Mouse (Mus musculus) neural tube, embryonic 10.5 days (tissue): ENCODE results near the gene Rasgrf2.

Experiments used
- DNase-seq: peaks from one replicate; pipeline ENCODE4 v3.0.0-alpha.2; 2017; ENCODE audit warnings: low spot score; ENCODE audit errors: extremely low spot score

Gene Rasgrf2

DNA sequence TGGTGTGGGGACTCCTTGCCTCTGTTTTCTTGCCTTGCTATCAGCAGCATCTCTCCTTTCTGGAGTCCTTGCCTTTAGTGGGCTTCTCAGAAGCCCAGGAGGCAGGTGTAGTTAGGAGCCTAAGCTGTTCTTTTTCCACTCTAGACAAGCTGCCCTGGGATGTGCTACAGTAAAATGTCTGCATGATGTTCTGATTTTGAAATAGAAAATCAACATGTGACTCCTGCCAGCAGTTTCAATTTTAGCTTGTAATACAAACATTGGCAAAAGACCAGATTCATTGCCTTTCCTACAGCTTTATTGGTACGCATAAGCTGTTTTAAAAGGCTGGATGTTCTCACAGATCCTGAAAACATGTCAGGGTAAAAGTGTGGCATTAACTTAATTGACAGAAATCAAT, 176.3 kb downstream of the Rasgrf2 start:
- no peak for DNase-seq

- DNase-seq: no peak
Measured at GRCm38 (mm10) chr13:91940113-91940512, 191.3 kb downstream of the Rasgrf2 start.

- no peak for DNase-seq
Measured at GRCm38 (mm10) chr13:91938826-91939225, 192.6 kb downstream of the Rasgrf2 start.

DNA sequence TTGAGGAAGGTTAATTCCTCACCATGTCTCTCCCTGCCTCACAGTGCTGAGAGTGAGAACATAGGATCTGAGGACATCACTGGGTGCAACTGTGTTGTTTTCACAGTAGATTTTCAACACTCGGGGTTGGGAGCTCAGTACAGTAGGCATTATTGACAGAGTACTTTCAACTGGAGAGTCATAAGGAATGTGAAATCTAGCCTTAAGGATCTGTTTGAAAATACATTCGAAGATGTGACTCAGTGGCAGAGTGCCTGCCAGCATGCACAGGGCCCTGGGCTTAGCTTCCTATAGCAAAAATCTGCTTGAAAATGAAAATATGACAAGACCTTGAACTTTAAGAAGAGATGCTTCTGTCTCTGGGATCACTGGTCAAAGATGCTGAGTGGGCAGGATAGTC, 194.2 kb downstream of the Rasgrf2 start:
- DNase-seq: no peak

DNA sequence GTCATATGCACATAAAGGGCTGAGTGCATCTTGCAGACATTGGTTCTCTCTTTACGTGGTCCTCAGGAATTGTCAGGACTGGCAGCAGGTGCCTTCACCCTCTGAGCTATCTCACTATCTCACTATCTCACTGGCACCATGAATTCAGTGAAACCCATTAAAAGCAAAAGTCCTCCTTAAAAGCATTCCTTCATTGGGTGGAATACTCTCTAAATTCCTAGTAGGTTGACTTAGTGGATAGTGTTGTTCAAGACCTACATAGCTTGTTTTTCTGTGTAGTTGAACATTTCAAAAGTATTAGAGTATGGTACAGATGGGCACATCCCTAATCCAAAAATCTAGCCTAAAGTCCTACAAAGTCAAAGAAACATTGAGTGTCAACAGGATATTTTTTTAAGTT, 199.3 kb downstream of the Rasgrf2 start:
- DNase-seq: no peak

DNA sequence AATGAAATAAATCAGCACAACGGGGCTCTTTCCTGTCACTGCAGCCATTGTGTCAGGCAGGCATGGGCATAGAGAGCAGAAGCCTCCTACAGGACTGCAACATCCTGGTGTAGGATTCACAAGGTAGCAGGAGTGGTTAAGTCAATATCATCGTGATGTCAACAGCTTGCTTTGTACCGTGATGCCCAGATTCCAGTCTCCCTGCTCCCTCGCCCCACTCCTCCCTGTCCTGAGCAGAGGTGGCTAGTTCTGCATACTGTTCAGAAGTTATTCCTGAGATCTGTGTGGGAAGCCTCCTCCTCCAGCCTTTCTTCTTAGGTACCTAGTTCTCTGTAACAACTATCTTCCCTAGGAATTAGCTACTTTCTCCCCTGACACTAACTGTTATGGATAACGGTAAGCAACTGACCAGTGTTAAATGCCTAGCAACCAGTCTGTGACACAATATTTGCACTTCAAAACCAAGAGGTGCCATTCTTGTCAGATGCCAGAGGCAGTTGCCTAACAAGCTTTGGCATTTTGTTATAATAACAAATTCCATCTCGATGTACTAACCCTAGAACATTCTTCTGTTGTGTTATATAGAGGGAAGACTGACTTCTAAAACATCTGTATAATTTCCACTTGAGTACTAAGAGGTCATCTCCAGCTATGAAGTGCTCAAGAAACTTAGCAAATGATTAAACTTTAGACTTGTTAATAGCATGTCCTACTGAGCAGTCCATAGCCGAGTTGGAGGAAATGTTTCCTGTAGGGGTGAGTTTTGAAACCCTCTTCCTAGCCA, 201.3 kb downstream of the Rasgrf2 start:
- DNase-seq: no peak

- DNase-seq: no peak
Measured at GRCm38 (mm10) chr13:91928605-91929389, 202.7 kb downstream of the Rasgrf2 start.

DNA sequence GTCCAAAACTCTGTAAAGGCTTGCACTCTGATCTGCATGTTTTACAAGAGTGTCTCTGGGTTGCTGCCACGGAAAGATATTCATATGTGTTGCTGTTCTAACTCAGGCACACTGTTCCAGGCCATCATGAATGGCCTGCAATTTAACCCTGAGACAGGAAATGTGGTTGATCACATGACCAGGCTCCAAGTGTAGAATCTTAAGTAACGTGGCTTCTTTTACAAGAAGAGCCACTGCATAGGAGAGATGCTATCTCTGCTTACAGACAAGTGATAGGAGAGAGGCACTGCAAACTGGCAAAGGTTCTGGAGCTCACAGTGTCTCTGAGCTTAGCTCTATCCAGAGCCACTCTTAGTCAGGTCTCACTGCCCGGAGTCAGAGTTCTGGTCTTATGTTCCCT, 210.4 kb downstream of the Rasgrf2 start:
- no peak for DNase-seq

DNA sequence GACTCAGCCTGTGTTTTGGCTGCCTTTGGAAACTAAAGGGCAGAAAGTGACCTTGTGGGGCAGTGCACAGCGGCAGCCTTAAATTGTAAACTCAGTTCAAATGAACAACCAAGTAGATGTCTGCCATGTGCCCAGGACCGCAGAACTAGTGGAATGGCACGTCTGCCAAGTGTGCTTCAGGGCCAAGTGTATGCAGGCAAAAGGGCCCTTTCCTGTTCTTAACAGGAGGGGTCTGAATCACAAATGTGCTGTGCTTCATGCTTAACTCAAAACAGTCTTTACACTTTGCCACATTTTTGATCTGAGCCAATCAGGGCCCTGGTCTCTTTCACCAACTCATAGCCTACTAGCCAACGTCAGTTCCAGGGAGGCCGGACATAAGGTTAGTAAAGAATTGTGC, 212.7 kb downstream of the Rasgrf2 start:
- no peak for DNase-seq

GRCm38 (mm10) chr13:91917835-91918234, 213.6 kb downstream of the Rasgrf2 start:
- DNase-seq: no peak

DNA sequence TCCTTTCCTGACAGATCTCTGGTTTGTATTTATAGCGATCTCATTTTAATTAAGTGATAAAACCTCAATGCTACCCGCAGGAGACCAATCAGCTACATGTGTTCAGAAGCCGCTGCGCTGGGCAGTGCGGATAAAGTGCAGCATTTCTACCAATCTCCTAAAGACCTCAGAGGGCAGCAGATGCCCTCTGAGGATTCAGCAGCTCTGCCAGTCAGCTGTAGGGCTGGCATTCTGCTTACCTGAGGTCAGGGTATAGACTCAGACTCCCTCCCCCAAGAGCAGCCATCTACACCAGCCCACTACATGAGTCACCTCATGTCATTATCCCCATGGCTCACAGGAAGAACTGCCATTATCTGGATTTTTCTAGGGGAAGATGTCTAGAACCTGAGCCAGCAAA, 215.1 kb downstream of the Rasgrf2 start:
- DNase-seq: no peak

- DNase-seq: no peak
Measured at GRCm38 (mm10) chr13:91915582-91916239, 215.7 kb downstream of the Rasgrf2 start.

DNA sequence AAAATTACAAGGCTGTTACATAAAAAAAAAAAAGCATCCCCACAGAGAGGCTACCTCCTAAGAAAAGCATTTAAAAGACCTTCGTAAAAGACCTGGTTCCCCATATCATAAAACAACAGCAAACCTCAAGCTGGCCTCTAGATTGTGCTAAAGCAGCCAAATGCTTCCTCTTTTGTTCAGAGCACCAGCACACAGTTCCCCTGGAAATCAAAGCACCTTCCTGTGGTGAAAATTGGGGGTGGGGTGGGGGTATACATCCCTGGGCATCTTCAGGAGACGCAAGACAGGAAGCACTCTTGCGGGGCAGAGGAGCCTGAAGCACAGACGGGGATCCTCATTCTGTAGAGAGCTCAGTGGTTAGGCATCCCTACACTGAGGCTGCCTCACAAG, 216.3 kb downstream of the Rasgrf2 start:
- DNase-seq: no peak

- DNase-seq: no peak
Measured at GRCm38 (mm10) chr13:91911652-91912051, 219.8 kb downstream of the Rasgrf2 start.

GRCm38 (mm10) chr13:91911211-91911610, 220.2 kb downstream of the Rasgrf2 start:
- DNase-seq: no peak

GRCm38 (mm10) chr13:91908202-91908980, 223.1 kb downstream of the Rasgrf2 start:
- DNase-seq: peak; percentile 70

DNA sequence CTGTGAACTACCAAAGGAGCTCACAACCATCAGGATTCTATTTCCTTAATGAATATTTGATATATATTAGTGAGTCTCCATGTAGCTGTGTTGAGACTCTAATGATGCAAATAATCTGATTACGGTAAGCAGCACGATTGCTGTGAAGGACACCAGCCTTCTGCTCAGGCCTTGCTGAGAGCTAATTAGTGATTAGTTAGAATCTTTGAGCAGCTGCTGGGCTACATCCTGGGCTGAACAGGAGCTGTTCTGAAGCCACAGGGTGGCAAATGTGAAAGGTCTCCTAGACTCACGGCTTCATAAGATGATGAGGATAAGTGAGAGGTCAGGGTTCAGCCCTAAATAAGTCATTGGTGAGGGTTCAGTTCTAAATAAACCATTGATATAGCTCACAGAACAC, 225.1 kb downstream of the Rasgrf2 start:
- DNase-seq: no peak

DNA sequence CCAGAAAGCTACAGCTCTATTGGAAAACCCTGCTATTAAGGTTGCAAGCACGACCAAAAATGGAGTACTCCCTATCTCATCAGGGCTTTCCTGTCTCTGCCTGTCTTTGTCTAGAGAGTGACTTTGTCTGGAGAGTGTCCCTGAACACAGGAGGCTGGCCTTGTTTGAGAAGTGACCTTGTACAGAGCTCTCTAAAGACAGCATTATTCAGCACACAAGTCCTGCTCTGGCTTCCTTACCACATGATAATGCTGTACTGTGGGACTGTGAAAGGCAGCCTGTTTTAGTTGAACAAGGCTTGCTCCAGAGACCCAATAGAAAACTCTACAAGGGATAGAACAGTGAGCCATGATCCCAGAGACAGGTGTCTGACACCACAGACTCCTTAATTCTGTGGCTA, 235.0 kb downstream of the Rasgrf2 start:
- no peak for DNase-seq

- no peak for DNase-seq
Measured at GRCm38 (mm10) chr13:91893132-91893531, 238.3 kb downstream of the Rasgrf2 start.

DNA sequence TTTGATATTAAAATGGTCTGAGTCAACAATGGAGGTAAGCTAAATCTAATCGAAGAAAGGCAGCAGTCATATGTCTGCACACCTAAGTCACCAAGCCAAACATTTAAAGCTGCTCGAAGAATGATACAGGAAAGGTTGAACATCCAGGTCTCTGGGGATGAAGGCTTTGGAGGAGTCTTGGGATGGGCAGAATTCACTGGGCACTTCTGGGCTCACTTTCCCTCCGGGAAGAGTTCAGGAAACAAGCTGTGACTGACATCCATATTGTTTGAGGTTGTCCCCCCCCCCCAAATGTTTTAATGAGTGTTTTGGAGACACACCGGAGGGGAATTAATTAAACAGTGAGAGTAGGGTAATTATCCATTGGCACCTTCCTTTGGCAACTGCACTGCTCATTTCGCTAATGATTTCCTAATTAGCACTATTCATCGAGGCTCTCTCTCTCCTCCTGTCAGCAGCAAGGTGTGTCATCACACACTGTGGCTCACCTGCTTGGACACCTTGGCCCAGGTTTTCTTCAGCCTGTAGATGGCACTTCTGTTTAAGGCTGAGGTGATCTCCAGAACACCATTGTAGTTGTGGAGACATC, 241.3 kb downstream of the Rasgrf2 start:
- no peak for DNase-seq
